Mouse (Mus musculus): ENCODE measurements around the gene Tff2. TPM values are rescaled to one million over a fixed set of nuclear protein-coding genes. Genes with fewer than 3 reads are reported as not detected.

Gene Tff2
- polyA plus RNA-seq, 1 experiment from 2014 or later = not detected

GRCm38 (mm10) chr17:31162607-31163006 lies 18.5 kb upstream of the Tff2 start:
- no peak overlapping the region for H3K4me2 ChIP-seq
- no peak overlapping the region for H3K9ac ChIP-seq
- H3K27me3 ChIP-seq (replicated peaks) = no peaks in the 10 kb centered on the region
- H3K27ac ChIP-seq = no peak overlapping the region
- no peaks in the 10 kb centered on the region for H3K36me3 ChIP-seq (replicated peaks)
- no peaks in the 10 kb centered on the region for H3K9me3 ChIP-seq
- no peak for ATAC-seq (replicated peaks)
- H3K4me1 ChIP-seq = no peaks in the 10 kb centered on the region
- WGBS = 93% methylated on average over 12 of the region's 12 CpGs
- no peak overlapping the region for H3K4me3 ChIP-seq

- Histone ChIP-seq H3K4me3 (no peak overlapping the region), H3K9ac (no peak overlapping the region), H3K4me1 (no peaks in the 10 kb centered on the region), H3K36me3 (replicated peaks) (no peaks in the 10 kb centered on the region), H3K9me3 (no peaks in the 10 kb centered on the region), H3K27me3 (replicated peaks) (no peaks in the 10 kb centered on the region), H3K4me2 (no peak overlapping the region), H3K27ac (no peak overlapping the region)
- 59% methylated on average over 4 of the region's 4 CpGs for WGBS
- no peak for ATAC-seq (replicated peaks)
Observed at GRCm38 (mm10) chr17:31160291-31160690, 16.2 kb upstream of the Tff2 start.

DNA sequence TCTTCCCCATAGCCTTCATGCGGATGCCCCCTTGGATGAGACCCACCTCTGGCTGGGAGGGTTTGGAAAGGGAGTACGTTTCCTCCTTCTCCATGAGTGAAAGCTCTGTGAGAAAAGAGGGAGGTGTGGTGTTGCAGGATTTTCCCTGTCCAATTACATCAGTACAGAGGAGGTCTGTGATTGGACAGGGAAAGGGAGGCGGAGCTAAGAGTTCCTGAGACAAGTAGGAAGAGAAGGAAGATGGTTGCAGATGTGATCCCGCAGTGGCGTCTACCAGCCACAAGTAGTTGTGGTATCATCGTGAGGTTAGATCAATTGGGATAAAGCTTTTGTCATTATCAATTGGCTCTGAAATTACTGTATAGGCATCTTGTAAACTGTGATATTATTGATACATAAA lies 13.8 kb upstream of the Tff2 start:
- Histone ChIP-seq H3K27ac (no peak overlapping the region), H3K4me1 (no peaks in the 10 kb centered on the region; the same call in 1 of the 2 replicates), H3K4me2 (no peak overlapping the region), H3K9me3 (no peaks in the 10 kb centered on the region), H3K4me3 (no peak overlapping the region), H3K27me3 (replicated peaks) (no peaks in the 10 kb centered on the region), H3K9ac (no peak overlapping the region), H3K36me3 (replicated peaks) (no peaks in the 10 kb centered on the region)
- 83% methylated on average over 6 of the region's 6 CpGs for WGBS
- ATAC-seq (replicated peaks) = no peak

- no peaks in the 10 kb centered on the region for H3K9me3 ChIP-seq
- H3K4me2 ChIP-seq = no peak overlapping the region
- no peaks in the 10 kb centered on the region; the same call in 1 of the 2 replicates for H3K4me1 ChIP-seq
- H3K27ac ChIP-seq = no peak overlapping the region
- H3K27me3 ChIP-seq (replicated peaks) = no peaks in the 10 kb centered on the region
- H3K36me3 ChIP-seq (replicated peaks) = no peaks in the 10 kb centered on the region
- no peak overlapping the region for H3K9ac ChIP-seq
- H3K4me3 ChIP-seq = no peak overlapping the region
- 85% methylated on average over 8 of the region's 8 CpGs for WGBS
- ATAC-seq (replicated peaks) = no peak
Observed at GRCm38 (mm10) chr17:31153785-31154184, 9.7 kb upstream of the Tff2 start.

DNA sequence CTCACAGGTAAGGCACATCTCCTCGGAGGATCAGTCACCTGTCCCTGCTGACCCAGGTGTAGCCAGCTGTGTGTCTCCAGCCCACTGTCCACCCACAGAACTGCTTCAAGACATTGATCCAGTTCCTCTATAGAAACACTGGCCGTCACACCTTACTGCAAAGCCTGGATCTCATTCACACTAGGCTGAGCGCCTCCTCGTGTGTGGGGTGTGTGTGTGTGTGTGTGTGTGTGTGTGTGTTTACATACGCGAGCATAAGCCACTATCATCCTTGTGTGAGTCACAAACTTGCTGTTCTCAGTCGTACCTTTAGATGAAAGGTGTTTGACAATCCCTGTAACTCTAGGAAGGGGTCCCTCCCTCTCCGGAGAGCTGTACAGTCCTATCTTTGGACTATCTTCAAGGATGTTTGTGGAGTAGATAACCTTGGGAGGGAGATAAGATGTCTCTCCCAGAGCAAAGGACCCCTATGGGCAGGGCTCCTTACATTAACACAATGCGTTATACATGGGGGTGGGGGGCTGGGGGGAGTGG lies 9.0 kb upstream of the Tff2 start:
- no peaks in the 10 kb centered on the region for H3K9me3 ChIP-seq
- H3K27me3 ChIP-seq (replicated peaks) = no peaks in the 10 kb centered on the region
- H3K9ac ChIP-seq = no peak overlapping the region
- no peak overlapping the region for H3K4me3 ChIP-seq
- H3K4me1 ChIP-seq = no peaks in the 10 kb centered on the region; the same call in 1 of the 2 replicates
- no peak for ATAC-seq (replicated peaks)
- H3K36me3 ChIP-seq (replicated peaks) = no peaks in the 10 kb centered on the region
- H3K27ac ChIP-seq = no peak overlapping the region
- no peak overlapping the region for H3K4me2 ChIP-seq
- 79% methylated on average over 9 of the region's 9 CpGs for WGBS

- no peaks in the 10 kb centered on the region for H3K27me3 ChIP-seq (replicated peaks)
- H3K9ac ChIP-seq = no peak overlapping the region
- H3K4me3 ChIP-seq = no peak overlapping the region
- no peak overlapping the region for H3K27ac ChIP-seq
- H3K4me2 ChIP-seq = no peak overlapping the region
- 38% methylated on average over 5 of the region's 5 CpGs for WGBS
- no peaks in the 10 kb centered on the region for H3K9me3 ChIP-seq
- ATAC-seq (replicated peaks) = no peak
- no peaks in the 10 kb centered on the region; the same call in 1 of the 2 replicates for H3K4me1 ChIP-seq
- H3K36me3 ChIP-seq (replicated peaks) = no peaks in the 10 kb centered on the region
Observed at GRCm38 (mm10) chr17:31152512-31152911, 8.4 kb upstream of the Tff2 start.

GRCm38 (mm10) chr17:31145998-31146397 lies 1.9 kb upstream of the Tff2 start:
- H3K36me3 ChIP-seq (replicated peaks) = no peaks in the 10 kb centered on the region
- no peaks in the 10 kb centered on the region for H3K4me1 ChIP-seq
- ATAC-seq (replicated peaks) = no peak
- no peaks in the 10 kb centered on the region for H3K27me3 ChIP-seq (replicated peaks)
- H3K27ac ChIP-seq = no peak overlapping the region
- no peaks in the 10 kb centered on the region for H3K9me3 ChIP-seq
- H3K9ac ChIP-seq = no peak overlapping the region
- no peak overlapping the region for H3K4me2 ChIP-seq
- 88% methylated on average over 9 of the region's 9 CpGs for WGBS
- no peak overlapping the region for H3K4me3 ChIP-seq

DNA sequence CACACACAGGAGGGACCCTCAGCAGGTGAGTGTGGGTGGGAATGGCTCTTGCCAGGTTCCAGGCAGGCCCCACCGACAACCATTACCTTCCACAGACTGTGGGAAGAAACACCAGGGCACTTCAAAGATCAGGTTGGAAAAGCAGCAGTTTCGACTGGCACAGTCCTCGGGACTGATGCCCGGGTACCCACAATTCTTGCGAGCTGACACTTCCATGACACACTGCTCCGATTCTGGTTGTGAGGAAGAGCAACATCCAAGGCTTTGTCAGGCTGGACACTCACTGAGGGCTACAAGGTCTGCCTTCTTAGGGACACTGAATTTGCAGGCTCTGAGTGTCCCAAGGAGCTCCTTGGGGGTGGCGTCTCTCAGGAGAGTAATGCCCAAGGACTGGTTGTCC lies 2.0 kb downstream of the Tff2 start:
- H3K4me3 ChIP-seq = no peak overlapping the region
- H3K9ac ChIP-seq = no peak overlapping the region
- ATAC-seq (replicated peaks) = no peak
- no peaks in the 10 kb centered on the region for H3K9me3 ChIP-seq
- H3K36me3 ChIP-seq (replicated peaks) = no peaks in the 10 kb centered on the region
- no peak overlapping the region for H3K4me2 ChIP-seq
- H3K27me3 ChIP-seq (replicated peaks) = no peaks in the 10 kb centered on the region
- 90% methylated on average over 7 of the region's 7 CpGs for WGBS
- no peaks in the 10 kb centered on the region for H3K4me1 ChIP-seq
- no peak overlapping the region for H3K27ac ChIP-seq

- Histone ChIP-seq H3K9me3 (no peaks in the 10 kb centered on the region), H3K27me3 (replicated peaks) (no peaks in the 10 kb centered on the region), H3K4me3 (no peak overlapping the region), H3K4me1 (no peaks in the 10 kb centered on the region), H3K4me2 (no peak overlapping the region), H3K27ac (no peak overlapping the region), H3K36me3 (replicated peaks) (no peaks in the 10 kb centered on the region), H3K9ac (no peak overlapping the region)
- no peak for ATAC-seq (replicated peaks)
- 17% methylated on average over 5 of the region's 5 CpGs for WGBS
Observed at GRCm38 (mm10) chr17:31138398-31138797, 5.7 kb downstream of the Tff2 start.

- Histone ChIP-seq H3K27me3 (replicated peaks) (no peaks in the 10 kb centered on the region), H3K4me2 (no peak overlapping the region), H3K4me1 (no peaks in the 10 kb centered on the region), H3K4me3 (no peak overlapping the region), H3K27ac (no peak overlapping the region), H3K36me3 (replicated peaks) (no peaks in the 10 kb centered on the region), H3K9me3 (no peaks in the 10 kb centered on the region), H3K9ac (no peak overlapping the region)
- no peak for ATAC-seq (replicated peaks)
- 98% methylated on average over 1 of the region's 1 CpGs for WGBS
Observed at GRCm38 (mm10) chr17:31136821-31137220, 7.3 kb downstream of the Tff2 start.

- H3K4me1 ChIP-seq = no peaks in the 10 kb centered on the region
- no peak overlapping the region for H3K27ac ChIP-seq
- no peaks in the 10 kb centered on the region for H3K27me3 ChIP-seq (replicated peaks)
- 63% methylated on average over 3 of the region's 3 CpGs for WGBS
- H3K4me3 ChIP-seq = no peak overlapping the region
- no peak overlapping the region for H3K4me2 ChIP-seq
- H3K36me3 ChIP-seq (replicated peaks) = no peaks in the 10 kb centered on the region
- H3K9ac ChIP-seq = no peak overlapping the region
- no peaks in the 10 kb centered on the region for H3K9me3 ChIP-seq
- no peak for ATAC-seq (replicated peaks)
Observed at GRCm38 (mm10) chr17:31136291-31136690, 7.8 kb downstream of the Tff2 start.

DNA sequence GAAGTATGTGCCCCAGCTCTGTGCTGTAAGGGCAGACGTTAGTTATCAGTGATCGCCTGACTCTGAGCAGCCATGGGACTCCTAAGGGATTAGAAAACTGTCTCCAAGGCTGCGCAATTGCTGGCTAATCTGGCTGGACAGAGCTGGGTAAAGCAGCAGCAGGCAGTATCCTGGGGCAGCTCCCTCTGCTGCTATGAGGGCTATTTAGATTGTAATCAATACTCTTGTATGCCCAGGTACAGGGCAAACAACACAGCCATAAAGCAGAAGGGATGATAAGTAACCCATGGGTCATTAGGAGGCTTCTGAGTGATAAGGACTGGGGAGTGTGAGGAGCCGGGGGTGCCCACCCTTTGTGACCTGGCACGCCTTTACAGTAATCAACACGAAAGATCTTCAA lies 9.2 kb downstream of the Tff2 start:
- WGBS = 80% methylated on average over 6 of the region's 6 CpGs

DNA sequence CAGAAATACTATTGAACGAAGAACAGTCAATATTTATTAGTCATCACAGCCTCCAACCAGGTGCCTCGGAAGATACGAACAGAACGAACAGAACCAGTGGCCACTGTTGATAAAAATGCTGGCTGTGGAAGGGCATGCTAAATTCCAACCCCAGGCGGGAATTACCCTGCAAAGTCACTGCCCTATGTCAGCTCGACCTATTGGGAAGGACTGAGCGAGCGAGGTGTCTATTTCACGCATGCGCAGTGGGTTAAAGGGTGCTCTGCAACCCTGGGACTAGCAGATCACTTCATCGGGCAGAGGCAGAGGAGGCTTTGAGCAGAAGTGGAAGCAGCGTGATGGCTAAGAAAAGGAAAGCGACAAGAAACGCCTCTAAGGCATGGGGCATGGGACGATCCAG lies 10.3 kb downstream of the Tff2 start:
- 83% methylated on average over 15 of the region's 15 CpGs for WGBS
- H3K4me2 ChIP-seq = no peak overlapping the region
- no peak overlapping the region for H3K27ac ChIP-seq
- H3K4me3 ChIP-seq = no peak overlapping the region
- no peaks in the 10 kb centered on the region for H3K4me1 ChIP-seq
- H3K36me3 ChIP-seq (replicated peaks) = no peaks in the 10 kb centered on the region
- no peaks in the 10 kb centered on the region for H3K27me3 ChIP-seq (replicated peaks)
- no peaks in the 10 kb centered on the region for H3K9me3 ChIP-seq
- H3K9ac ChIP-seq = no peak overlapping the region
- no peak for ATAC-seq (replicated peaks)

More for the DNA sequence above, 9.2 kb downstream of the Tff2 start:
- H3K27me3 ChIP-seq (replicated peaks) = no peaks in the 10 kb centered on the region
- H3K9me3 ChIP-seq = no peaks in the 10 kb centered on the region
- ATAC-seq (replicated peaks) = no peak
- H3K36me3 ChIP-seq (replicated peaks) = no peaks in the 10 kb centered on the region
- H3K27ac ChIP-seq = no peak overlapping the region
- H3K4me1 ChIP-seq = no peaks in the 10 kb centered on the region
- no peak overlapping the region for H3K4me2 ChIP-seq
- no peak overlapping the region for H3K4me3 ChIP-seq
- no peak overlapping the region for H3K9ac ChIP-seq

Measured in midbrain, embryonic 15.5 days (tissue).